Mouse (Mus musculus) lung, postnatal 4 days (tissue): Measurements from ENCODE around the gene B2m.
A peak's percentile ranks its signal among the peaks of the same experiment; 100 is the strongest.

Source experiments
- DNase-seq, 2 experiments: peaks; one replicate each; pipeline ENCODE4 v3.0.0; 2021

The B2m gene

GRCm38 (mm10) chr2:122151221-122151620 is 3.7 kb downstream of the B2m start:
- DNase-seq: no peak

DNA sequence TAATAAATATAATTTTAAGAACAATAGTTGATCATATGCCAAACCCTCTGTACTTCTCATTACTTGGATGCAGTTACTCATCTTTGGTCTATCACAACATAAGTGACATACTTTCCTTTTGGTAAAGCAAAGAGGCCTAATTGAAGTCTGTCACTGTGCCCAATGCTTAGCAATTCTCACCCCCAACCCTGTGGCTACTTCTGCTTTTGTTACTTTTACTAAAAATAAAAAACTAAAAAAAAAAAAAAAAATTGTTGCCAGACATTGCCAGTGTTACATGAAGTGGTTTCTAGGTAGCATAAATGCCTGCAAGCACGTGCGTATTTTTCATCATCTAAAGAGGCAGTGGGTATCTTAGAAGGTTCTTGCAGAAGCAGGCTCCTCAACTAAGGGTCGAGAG is 5.4 kb downstream of the B2m start:
- DNase-seq: no peak

DNA sequence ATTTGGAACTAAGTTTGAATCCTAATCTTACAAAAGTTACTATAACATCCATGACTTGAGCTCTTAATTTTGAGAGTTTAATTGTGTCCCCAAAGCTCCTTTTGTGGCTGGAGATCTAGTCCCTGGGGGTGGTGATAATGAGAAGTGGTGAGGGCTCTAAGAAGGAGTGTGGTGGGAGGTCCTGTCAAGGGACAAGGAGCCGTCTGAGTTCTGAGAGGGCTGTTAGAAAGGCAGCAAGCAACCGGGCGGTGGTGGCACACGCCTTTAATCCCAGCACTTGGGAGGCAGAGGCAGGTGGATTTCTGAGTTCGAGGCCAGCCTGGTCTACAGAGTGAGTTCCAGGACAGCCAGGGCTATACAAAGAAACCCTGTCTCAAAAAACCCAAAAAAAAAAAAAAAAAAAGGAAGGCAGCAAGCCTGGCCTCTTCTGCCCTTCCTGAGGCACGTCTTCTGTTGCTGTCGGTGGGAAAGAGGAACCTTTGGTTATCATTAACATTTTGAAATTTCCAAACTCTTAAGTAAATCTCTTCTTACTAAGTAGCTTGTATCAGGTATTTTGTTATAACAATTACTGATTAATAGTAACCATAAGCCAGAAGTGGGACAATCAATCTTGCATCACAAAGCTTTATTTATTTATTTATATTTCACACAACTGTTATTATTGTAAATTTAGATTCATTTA is 6.3 kb downstream of the B2m start:
- no peak for DNase-seq

GRCm38 (mm10) chr2:122154479-122154878 is 7.0 kb downstream of the B2m start:
- no peak for DNase-seq

- DNase-seq: no peak
Observed at GRCm38 (mm10) chr2:122155292-122155691, 7.8 kb downstream of the B2m start.

GRCm38 (mm10) chr2:122156051-122156700 is 8.7 kb downstream of the B2m start:
- DNase-seq: peak in 1 of 2 experiments; percentile 37

DNA sequence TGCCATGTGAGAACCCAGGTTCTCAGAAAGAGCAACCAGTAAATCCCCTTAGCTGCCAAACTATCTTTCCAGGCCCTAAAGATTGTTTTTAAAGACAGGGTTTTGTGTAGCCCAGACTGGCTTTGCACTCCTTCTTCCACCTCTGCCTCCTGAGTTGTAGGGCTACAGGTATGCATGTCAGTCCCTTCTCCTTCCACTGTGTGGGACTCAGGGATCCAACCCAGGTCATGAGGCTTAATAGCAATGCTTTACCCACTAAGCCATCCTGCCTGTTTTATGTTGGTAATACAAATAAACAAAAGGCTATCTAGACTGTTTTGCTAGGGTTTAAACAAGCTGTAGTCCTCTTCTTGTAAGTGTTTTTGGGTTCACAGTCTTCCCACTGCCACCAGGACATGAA is 10.1 kb downstream of the B2m start:
- DNase-seq: no peak

- DNase-seq: no peak
Observed at GRCm38 (mm10) chr2:122158362-122158802, 10.9 kb downstream of the B2m start.

DNA sequence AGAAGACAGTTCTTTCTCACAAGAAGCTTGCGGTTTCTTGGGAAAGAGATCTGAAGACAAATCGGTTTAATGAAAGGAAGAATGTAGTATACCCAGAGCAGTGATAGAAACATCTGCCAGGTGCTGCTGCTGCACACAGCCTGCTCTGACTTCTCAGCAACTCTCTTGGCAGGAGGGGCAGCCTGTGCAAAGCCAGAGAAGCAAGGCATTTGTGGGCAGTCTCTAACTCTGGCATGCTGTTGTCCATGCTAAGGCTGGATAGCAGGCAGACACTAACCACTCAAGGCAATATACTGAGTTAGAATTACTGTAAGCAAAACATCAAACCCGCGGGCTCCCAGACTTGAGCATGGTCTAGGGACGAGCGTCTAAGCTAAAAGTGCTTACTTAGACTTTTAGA is 12.2 kb downstream of the B2m start:
- DNase-seq: no peak

GRCm38 (mm10) chr2:122160680-122161079 is 13.2 kb downstream of the B2m start, which contains the start of gene Trim69:
Gene Trim69, plus strand, starts transcription at chr2:122160700.
- DNase-seq: peak; percentile 75 to 88

- DNase-seq: no peak
Observed at GRCm38 (mm10) chr2:122161542-122161941, 14.1 kb downstream of the B2m start.

DNA sequence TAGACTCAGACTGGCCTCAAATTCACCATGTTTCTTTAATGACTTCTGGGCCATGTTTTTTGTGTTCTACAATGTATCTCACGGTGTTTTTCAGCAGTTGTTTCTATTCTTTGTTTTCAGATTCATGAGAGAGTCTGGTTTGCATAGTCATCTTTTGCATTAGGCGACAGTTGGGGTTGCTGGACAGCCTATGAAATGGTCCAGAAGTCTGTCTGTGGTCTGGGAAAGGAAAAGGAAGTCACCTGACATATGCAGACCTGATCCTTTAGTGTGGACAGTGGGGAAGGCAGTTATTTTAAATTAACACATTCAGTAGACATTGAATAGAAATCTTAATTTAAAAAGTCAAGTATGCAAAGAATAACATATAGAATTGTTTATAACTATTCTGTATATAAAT is 15.0 kb downstream of the B2m start:
- no peak for DNase-seq

DNA sequence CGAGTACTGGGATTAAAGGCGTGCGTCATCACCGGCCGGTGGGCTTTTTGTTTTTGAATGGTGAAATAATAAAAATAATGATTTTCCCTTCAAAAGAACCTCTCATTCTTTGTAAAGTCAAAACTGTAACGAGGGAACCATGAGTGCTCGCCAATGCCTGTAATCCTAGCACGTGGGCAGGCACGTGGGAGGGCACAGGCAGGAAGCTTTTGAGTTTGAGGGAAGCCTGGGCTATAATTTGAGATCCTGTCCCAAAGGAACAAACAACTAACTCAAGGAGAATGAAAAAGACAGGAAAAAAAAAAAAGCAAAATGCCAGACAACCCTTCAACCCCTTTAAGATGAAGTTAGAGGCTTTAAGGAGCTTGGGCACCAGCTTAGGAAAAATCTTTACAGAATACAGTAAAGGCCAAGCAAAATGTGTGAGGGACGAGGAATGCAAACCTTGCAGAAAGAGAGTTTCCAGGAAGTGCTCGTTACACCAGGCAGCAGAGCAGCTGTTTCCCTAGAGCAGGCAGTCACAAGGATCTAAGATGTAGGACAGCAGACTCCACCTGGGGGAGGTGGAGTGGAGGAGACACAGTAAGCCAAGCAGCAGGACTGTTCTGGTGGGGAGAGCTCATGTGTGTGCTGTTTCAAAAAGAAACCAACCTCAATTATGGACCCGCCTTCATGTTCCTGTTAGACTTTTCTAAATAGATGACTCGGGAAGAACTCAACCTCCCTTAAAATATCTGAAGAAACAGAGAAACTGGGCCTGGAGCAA is 16.1 kb downstream of the B2m start:
- no peak for DNase-seq

GRCm38 (mm10) chr2:122164293-122164692 is 16.8 kb downstream of the B2m start:
- DNase-seq: no peak

DNA sequence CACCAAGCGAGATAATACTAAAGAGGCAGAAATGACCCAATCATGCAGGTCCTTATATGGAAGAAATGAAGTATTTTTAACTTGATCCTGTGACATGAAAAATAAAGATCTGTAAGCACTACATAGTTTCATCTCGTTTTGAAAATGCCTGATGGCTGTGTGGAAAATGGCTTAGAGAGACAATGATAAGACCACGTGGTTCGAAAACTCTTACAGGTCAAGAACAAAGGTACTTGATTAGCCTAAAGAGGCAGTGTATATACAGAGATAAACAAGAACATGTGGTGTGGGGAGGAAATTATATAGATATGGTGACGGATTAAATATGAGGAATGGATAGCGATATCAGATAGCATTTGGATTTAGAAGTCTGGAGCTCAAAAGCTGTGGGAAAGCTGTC is 23.8 kb downstream of the B2m start:
- DNase-seq: no peak

DNA sequence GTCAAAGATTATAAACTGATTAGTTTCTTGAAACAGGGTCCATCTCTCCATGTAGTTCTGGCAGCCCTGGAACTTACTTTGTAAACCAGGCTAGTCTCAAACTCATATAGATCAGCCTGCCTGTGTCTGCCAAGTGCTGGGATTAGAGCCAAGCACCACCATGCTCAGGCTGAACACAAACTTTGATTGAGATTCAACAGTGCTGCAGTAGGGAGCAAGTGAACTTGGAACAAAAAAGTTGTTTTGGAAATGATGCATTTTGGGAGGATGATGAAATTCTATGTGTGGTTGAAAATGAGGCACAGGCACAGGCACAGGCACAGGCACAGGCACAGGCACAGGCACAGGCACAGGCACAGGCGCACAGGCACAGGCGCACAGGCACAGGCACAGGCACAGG is 24.7 kb downstream of the B2m start:
- no peak for DNase-seq

- DNase-seq: no peak
Observed at GRCm38 (mm10) chr2:122180051-122180822, 32.8 kb downstream of the B2m start.

DNA sequence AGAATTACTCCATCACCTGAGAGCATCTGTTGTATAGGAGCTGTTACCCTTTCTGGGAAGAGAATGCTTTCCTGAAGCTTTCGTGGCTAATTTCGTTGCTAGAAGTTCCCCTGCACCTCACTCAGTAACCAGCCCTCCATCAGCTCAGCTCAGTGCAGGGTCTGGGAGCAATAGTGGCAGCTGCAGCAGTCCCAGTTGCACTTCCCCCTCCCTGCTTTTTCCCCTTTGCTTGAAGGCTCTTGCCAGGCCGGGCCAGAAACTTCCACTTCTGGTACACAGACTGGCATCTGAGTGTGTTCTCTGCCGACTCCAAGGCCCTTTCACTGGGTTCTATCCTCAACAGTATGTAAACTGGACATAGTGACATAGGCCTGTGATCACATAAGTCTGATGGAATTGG is 37.6 kb downstream of the B2m start:
- DNase-seq: no peak

GRCm38 (mm10) chr2:122186106-122186505 is 38.6 kb downstream of the B2m start, which contains the start of the genes Patl2 and Terb2:
Gene Patl2, minus strand, starts transcription at chr2:122186189.
Gene Terb2, plus strand, starts transcription at chr2:122186272.
- DNase-seq: no peak

DNA sequence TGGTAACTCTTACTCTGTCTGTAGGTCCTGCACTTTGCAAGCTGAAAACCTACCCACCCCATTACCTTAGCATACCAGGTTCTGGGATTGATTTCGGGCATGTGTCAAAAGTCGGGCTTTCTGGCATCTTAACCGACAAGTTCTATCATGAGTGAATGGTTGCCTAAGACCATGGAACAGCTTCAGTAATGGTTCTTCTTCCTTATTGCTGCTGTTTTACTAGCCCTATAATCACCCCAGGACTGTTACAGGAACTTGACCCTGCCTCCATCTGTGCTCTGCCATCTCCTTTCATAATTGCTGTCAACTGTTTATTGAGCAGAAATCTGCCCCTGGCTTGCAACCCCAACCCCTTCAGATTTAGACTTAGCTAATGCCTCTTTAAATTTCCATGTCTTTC is 39.3 kb downstream of the B2m start:
- no peak for DNase-seq

GRCm38 (mm10) chr2:122191849-122192248 is 44.4 kb downstream of the B2m start:
- no peak for DNase-seq

- DNase-seq: no peak
Observed at GRCm38 (mm10) chr2:122194509-122194929, 47.0 kb downstream of the B2m start.

GRCm38 (mm10) chr2:122201501-122201900 is 54.0 kb downstream of the B2m start:
- DNase-seq: no peak
